Mouse (Mus musculus) megakaryocyte, embryonic 14.5 days (primary cell): ENCODE measurements around the gene Zcchc17.

Experiments used
- FLI1 ChIP-seq: IDR thresholded peaks from 2 replicates; pipeline ENCODE4 v1.6.1; 2012; ENCODE audit warnings: low read length, inconsistent platforms, mixed read lengths
- GATA1 ChIP-seq: IDR thresholded peaks from 3 replicates; pipeline ENCODE4 v1.6.1; 2012; ENCODE audit warnings: mixed read lengths, low read length, inconsistent platforms, borderline replicate concordance

DNA sequence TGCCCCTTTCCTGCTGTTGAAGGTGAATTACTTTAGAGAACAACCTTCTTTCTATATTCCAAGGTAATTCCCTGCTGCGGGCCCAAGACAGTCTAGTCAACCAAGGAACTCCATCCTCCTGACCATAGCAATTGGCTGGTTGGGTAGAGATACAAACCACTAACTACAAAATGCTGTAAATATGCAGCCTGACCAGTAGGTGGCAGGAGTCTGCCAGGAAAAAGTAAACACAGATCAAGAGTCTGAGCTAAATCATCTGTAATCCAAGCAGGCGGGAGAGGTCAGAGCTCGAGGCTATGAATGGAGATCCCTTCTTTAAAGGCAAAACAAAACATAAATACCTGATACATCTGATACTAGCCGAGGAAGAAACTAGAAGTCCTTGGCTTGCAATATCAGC is 18.1 kb downstream of the Zcchc17 start:
- TF ChIP-seq GATA1 (no peak), FLI1 (no peak)
